Mouse (Mus musculus) E14TG2a.4 (cell line): Measurements from ENCODE around the gene Aadac.

ENCODE experiments used
- CTCF ChIP-seq: conservative IDR thresholded peaks from 2 replicates; pipeline ENCODE4 v1.5.1; 2014; ENCODE audit warnings: low read length
- POU5F1 ChIP-seq: IDR thresholded peaks from 2 replicates; pipeline ENCODE4 v1.6.1; 2014; ENCODE audit warnings: low read length, borderline replicate concordance

GRCm38 (mm10) chr3:60085729-60086128 is 60.2 kb downstream of the Aadac start:
- no peak for TF ChIP-seq CTCF
- TF ChIP-seq POU5F1, result no peak
